Mouse (Mus musculus): ENCODE results near the gene Kdelr2. TPM values are rescaled to one million over a fixed set of nuclear protein-coding genes. Genes with fewer than 3 reads are reported as not detected.

Gene Kdelr2
- polyA plus RNA-seq, 1 experiment from 2014 or later = 451 TPM

DNA sequence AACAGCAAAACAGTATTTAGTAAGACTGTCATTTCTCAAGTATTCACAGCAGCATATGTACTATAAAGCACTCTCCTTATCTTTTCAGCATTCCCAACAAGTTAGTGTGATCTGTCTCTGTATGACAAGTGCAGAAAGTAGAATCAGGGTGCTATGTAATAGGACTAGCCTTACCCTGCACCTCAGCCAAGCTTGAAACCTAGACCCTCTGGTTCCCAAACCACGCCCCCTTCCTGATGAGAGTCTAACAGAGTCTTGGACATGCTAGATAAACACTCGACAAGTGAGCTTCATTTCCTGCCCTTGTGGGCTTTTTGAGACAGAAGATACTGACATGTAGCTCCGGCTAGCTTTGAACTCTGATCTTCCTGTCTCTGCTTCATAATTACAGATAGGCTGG, 5.6 kb downstream of the Kdelr2 start:
- no peak overlapping the region for H3K4me2 ChIP-seq (replicated peaks; ENCODE audit: low read depth)
- H3K36me3 ChIP-seq (ENCODE audit: control insufficient read depth, insufficient read depth) = peaks cover 43% of the 10 kb centered on the region
- no peak for TF ChIP-seq CTCF (IDR thresholded peaks at IDR 0.05; ENCODE audit: low read depth)
- no peak for ATAC-seq
- no peak overlapping the region for H3K9ac ChIP-seq (ENCODE audit: low read depth, low read length)
- H3K4me3 ChIP-seq (ENCODE audit: low read depth, low read length) = no peak overlapping the region
- H3K27ac ChIP-seq (ENCODE audit: low read depth, low read length) = no peak overlapping the region
- H3K27me3 ChIP-seq (replicated peaks; ENCODE audit: control insufficient read depth, insufficient read depth, low read length) = no peaks in the 10 kb centered on the region
- 41% methylated on average over 3 of the region's 3 CpGs for WGBS
- H3K4me1 ChIP-seq (replicated peaks; ENCODE audit: control insufficient read depth, insufficient read depth, low read length) = 0 out of 2 replicates have a peak, but pooled peaks cover 4% of the 10 kb centered on the region
- H3K9me3 ChIP-seq (ENCODE audit: control insufficient read depth) = no peaks in the 10 kb centered on the region

GRCm38 (mm10) chr5:143410841-143411395, 7.3 kb downstream of the Kdelr2 start:
- Histone ChIP-seq H3K9me3 (ENCODE audit: control insufficient read depth) (no peaks in the 10 kb centered on the region), H3K4me2 (replicated peaks; ENCODE audit: low read depth) (no peak overlapping the region), H3K27ac (ENCODE audit: low read depth, low read length) (no peak overlapping the region), H3K4me3 (ENCODE audit: low read depth, low read length) (no peak overlapping the region), H3K27me3 (replicated peaks; ENCODE audit: control insufficient read depth, insufficient read depth, low read length) (no peaks in the 10 kb centered on the region), H3K4me1 (replicated peaks; ENCODE audit: control insufficient read depth, insufficient read depth, low read length) (0 out of 2 replicates have a peak, but pooled peaks cover 4% of the 10 kb centered on the region), H3K9ac (ENCODE audit: low read depth, low read length) (no peak overlapping the region), H3K36me3 (ENCODE audit: control insufficient read depth, insufficient read depth) (peaks cover 52% of the 10 kb centered on the region)
- 83% methylated on average over 4 of the region's 4 CpGs for WGBS
- no peak for ATAC-seq
- TF ChIP-seq CTCF (IDR thresholded peaks at IDR 0.05; ENCODE audit: low read depth) = no peak

GRCm38 (mm10) chr5:143421484-143421883, 17.8 kb downstream of the Kdelr2 start:
- TF ChIP-seq CTCF (IDR thresholded peaks at IDR 0.05; ENCODE audit: low read depth) = no peak
- Histone ChIP-seq H3K4me3 (ENCODE audit: low read depth, low read length) (no peak overlapping the region), H3K27me3 (replicated peaks; ENCODE audit: control insufficient read depth, insufficient read depth, low read length) (no peaks in the 10 kb centered on the region), H3K4me1 (replicated peaks; ENCODE audit: control insufficient read depth, insufficient read depth, low read length) (no peaks in the 10 kb centered on the region), H3K27ac (ENCODE audit: low read depth, low read length) (no peak overlapping the region), H3K9ac (ENCODE audit: low read depth, low read length) (no peak overlapping the region), H3K36me3 (ENCODE audit: control insufficient read depth, insufficient read depth) (peaks cover 50% of the 10 kb centered on the region), H3K4me2 (replicated peaks; ENCODE audit: low read depth) (no peak overlapping the region), H3K9me3 (ENCODE audit: control insufficient read depth) (no peaks in the 10 kb centered on the region)
- WGBS = 66% methylated on average over 4 of the region's 4 CpGs
- no peak for ATAC-seq

GRCm38 (mm10) chr5:143422990-143423389, 19.4 kb downstream of the Kdelr2 start:
- peak; percentile 43 for TF ChIP-seq CTCF (IDR thresholded peaks at IDR 0.05; ENCODE audit: low read depth)
- H3K9me3 ChIP-seq (ENCODE audit: control insufficient read depth) = no peaks in the 10 kb centered on the region
- no peak for ATAC-seq
- peaks cover 36% of the 10 kb centered on the region for H3K36me3 ChIP-seq (ENCODE audit: control insufficient read depth, insufficient read depth)
- no peaks in the 10 kb centered on the region for H3K27me3 ChIP-seq (replicated peaks; ENCODE audit: control insufficient read depth, insufficient read depth, low read length)
- no peak overlapping the region for H3K9ac ChIP-seq (ENCODE audit: low read depth, low read length)
- H3K27ac ChIP-seq (ENCODE audit: low read depth, low read length) = no peak overlapping the region
- H3K4me1 ChIP-seq (replicated peaks; ENCODE audit: control insufficient read depth, insufficient read depth, low read length) = no peaks in the 10 kb centered on the region
- WGBS = 77% methylated on average over 4 of the region's 4 CpGs
- H3K4me3 ChIP-seq (ENCODE audit: low read depth, low read length) = no peak overlapping the region
- H3K4me2 ChIP-seq (replicated peaks; ENCODE audit: low read depth) = no peak overlapping the region

DNA sequence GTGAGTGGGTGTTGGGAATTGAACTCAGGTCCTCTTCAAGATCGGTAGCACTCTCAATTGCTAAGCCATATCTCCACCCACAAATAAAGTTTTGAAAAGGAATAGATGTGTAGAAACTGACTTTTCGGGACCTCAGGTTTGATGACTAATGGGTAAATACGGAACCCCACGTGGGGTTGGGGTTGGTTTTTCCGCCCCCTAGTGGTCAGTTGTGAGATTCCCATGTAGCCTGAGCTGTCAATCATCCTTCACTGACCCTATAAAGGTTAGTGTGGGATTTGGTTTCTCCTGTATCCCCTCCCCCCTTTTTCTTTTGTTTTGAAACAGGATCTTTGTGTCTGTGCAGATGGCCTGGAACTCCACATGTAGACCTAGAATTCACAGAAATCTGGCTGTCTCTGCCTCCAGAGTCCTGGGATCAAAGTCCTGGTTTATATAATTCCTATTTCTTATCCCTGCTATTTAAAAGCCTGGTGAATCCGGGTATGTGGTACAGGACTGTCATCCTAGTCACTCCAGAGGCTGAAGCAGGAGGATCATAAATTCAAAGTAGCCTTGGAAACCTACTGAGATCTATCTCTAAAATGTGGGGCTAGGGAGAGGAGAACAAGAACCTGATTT, 20.4 kb downstream of the Kdelr2 start:
- peak; percentile 61; the same call in 1 of the 2 replicates for ATAC-seq
- Histone ChIP-seq H3K4me3 (ENCODE audit: low read depth, low read length) (no peak overlapping the region), H3K9me3 (ENCODE audit: control insufficient read depth) (no peaks in the 10 kb centered on the region), H3K4me2 (replicated peaks; ENCODE audit: low read depth) (no peak overlapping the region), H3K36me3 (ENCODE audit: control insufficient read depth, insufficient read depth) (peaks cover 26% of the 10 kb centered on the region), H3K4me1 (replicated peaks; ENCODE audit: control insufficient read depth, insufficient read depth, low read length) (no peaks in the 10 kb centered on the region), H3K27ac (ENCODE audit: low read depth, low read length) (no peak overlapping the region), H3K9ac (ENCODE audit: low read depth, low read length) (no peak overlapping the region), H3K27me3 (replicated peaks; ENCODE audit: control insufficient read depth, insufficient read depth, low read length) (no peaks in the 10 kb centered on the region)
- TF ChIP-seq CTCF (IDR thresholded peaks at IDR 0.05; ENCODE audit: low read depth) = peak; percentile 86
- WGBS = 20% methylated on average over 6 of the region's 6 CpGs

GRCm38 (mm10) chr5:143434421-143434820, 30.8 kb downstream of the Kdelr2 start:
- ATAC-seq = 0 out of 2 replicates have a peak, but pooled peaks have one; percentile 45
- 3% methylated on average over 4 of the region's 4 CpGs for WGBS
- H3K9ac ChIP-seq (ENCODE audit: low read depth, low read length) = no peak overlapping the region

More at GRCm38 (mm10) chr5:143434421-143434820, 30.8 kb downstream of the Kdelr2 start:
- no peak overlapping the region for H3K4me2 ChIP-seq (replicated peaks; ENCODE audit: low read depth)
- no peaks in the 10 kb centered on the region for H3K27me3 ChIP-seq (replicated peaks; ENCODE audit: control insufficient read depth, insufficient read depth, low read length)
- no peaks in the 10 kb centered on the region for H3K36me3 ChIP-seq (ENCODE audit: control insufficient read depth, insufficient read depth)
- peak; percentile 94 for TF ChIP-seq CTCF (IDR thresholded peaks at IDR 0.05; ENCODE audit: low read depth)
- no peak overlapping the region for H3K27ac ChIP-seq (ENCODE audit: low read depth, low read length)
- H3K4me3 ChIP-seq (ENCODE audit: low read depth, low read length) = no peak overlapping the region
- no peaks in the 10 kb centered on the region for H3K9me3 ChIP-seq (ENCODE audit: control insufficient read depth)
- H3K4me1 ChIP-seq (replicated peaks; ENCODE audit: control insufficient read depth, insufficient read depth, low read length) = no peaks in the 10 kb centered on the region

Measured in intestine, postnatal 0 days (tissue).